Mouse (Mus musculus) small intestine, adult 2 months (tissue): ENCODE results near the gene Tmx2. TPM values are rescaled to one million over a fixed set of nuclear protein-coding genes. Genes with fewer than 3 reads are reported as not detected.
"Not testable (repeated sequence)": the region's sequence is repeated elsewhere in the genome, so short reads cannot be mapped to it uniquely, and the experiment has no call there.

Experiments
- H3K27ac ChIP-seq: fragments of 200-500 bp; 2 replicates; pipeline ENCODE4 v1.5.1; 2012; ENCODE audit warnings: low read depth, low read length, control low read depth, inconsistent platforms; ENCODE audit not compliant: insufficient read depth
- H3K27me3 ChIP-seq: fragments of 200-500 bp; 2 replicates; pipeline ENCODE4 v1.6.1; 2012; ENCODE audit warnings: mild to moderate bottlenecking, moderate library complexity, low read length, inconsistent platforms; ENCODE audit not compliant: control insufficient read depth, insufficient read depth
- H3K36me3 ChIP-seq: fragments of 200-500 bp; 2 replicates; pipeline ENCODE4 v1.6.1; 2012; ENCODE audit warnings: mild to moderate bottlenecking, low read length, control low read depth, inconsistent platforms; ENCODE audit not compliant: control insufficient read depth, insufficient read depth
- H3K4me1 ChIP-seq: fragments of 200-500 bp; 2 replicates; pipeline ENCODE4 v1.6.1; 2012; ENCODE audit warnings: low read length, inconsistent platforms, mixed read lengths; ENCODE audit not compliant: control insufficient read depth, insufficient read depth, insufficient read length
- H3K4me3 ChIP-seq: fragments of 200-500 bp; 2 replicates; pipeline ENCODE4 v1.5.1; 2012; ENCODE audit warnings: low read depth, mild to moderate bottlenecking, control low read depth, inconsistent platforms, low read length, moderate library complexity
- CTCF ChIP-seq: fragments of 200-500 bp; IDR thresholded peaks from 2 replicates; pipeline ENCODE4 v1.5.1; 2012; ENCODE audit warnings: low read depth, mild to moderate bottlenecking, control low read depth, inconsistent platforms, low read length, moderate library complexity, mixed read lengths; ENCODE audit not compliant: insufficient replicate concordance, insufficient read length; ENCODE audit errors: extremely low read depth
- POLR2A ChIP-seq: fragments of 200-500 bp; IDR thresholded peaks from 2 replicates; pipeline ENCODE4 v1.6.1; 2012; ENCODE audit warnings: low read depth, mild to moderate bottlenecking, control low read depth, inconsistent platforms, low read length, moderate library complexity
- WGBS: fragments of 180-500 bp; shearing (Covaris S2); methylation state at CpG from one replicate; pipeline ENCODE4 v1.1.7; 2018; 5-methylcytosine and 5-hydroxymethylcytosine counted together
- polyA plus RNA-seq: library from polyadenylated mRNA; depleted of rRNA; stranded (reverse); fragments of >200 nt; gene quantifications from 2 replicates; pipeline ENCODE4 v1.2.3, GENCODE M21; 2012

Gene Tmx2
- polyA plus RNA-seq, 1 experiment, result 17.4 TPM

DNA sequence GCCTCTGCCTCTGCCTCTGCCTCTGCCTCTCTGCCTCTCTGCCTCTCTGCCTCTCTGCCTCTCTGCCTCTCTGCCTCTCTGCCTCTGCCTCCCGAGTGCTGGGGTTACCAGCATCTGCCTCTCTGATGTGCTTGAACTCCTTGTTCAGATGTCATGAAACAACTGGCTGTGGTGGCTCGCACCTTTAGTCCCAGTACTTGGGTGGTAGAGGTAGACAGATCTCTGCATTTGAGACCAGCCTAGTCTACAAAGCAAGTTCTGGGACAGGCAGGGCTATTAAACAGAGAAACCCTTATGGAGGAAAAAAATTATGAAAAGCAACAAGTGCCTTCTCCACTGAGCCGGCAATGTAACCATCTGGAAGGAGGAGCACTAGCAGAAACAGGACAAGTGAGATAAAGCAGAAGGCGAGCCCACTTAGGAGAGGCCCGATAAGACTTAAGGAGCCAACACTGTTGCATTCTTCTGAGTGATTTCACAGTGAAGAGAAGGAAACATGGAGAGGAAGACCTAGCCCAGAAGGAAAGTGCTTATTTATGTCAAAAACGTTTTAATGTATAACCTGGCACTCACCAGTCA, 3.8 kb upstream of the Tmx2 start:
- 42% methylated on average over 6 of the region's 6 CpGs for WGBS
- Histone ChIP-seq H3K4me1 (no peaks in the 10 kb centered on the region), H3K4me3 (no peak overlapping the region), H3K36me3 (peaks cover 23% of the 10 kb centered on the region), H3K27ac (no peak overlapping the region), H3K27me3 (no peaks in the 10 kb centered on the region)
- no peak for TF ChIP-seq POLR2A
- TF ChIP-seq CTCF, result no peak

DNA sequence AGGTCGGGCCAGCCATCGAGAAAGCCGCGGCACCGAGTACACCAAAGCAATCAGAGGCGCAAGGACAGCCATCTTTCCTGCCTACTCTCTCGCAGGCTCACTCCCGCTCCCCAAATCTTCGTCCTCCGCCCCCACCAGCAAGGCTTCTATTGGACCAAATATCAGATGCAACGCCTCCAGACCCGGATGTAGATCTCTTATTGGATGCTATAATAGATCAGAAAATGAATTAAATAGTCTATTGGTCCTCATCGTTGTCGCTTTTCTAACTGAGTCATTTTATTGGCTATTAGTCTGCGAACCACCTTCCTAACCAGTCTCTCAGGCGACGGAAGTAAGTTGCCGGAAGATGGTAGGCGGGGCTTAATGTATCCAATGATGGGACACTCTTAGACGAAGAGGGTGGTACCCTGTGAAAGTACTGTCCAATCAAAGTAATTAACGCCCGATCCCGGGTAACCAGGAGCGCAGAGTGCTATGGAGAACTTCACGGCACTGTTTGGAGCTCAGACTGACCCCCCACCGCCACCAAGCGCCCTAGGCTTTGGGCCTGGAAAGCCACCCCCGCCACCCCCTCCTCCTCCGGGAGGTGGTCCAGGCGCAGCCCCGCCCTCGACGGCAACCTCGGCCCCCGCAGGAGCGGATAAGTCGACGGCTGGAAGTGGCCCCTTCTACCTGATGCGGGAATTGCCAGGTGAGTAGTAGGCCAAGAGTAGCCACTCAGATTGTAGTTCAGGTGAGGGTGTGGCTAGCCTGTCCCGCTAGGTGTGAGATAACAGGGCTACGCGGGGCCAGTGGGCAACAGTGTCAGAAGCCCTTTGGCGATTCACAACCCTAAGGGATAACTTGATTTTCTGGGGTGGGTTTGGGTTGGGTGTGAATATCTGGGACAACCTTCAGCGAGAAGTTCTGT, 716 bp downstream of the Tmx2 start, which contains the start of the genes Gm28635 and Med19:
TSS of gene Gm28635 (minus strand) at position 74 of the 913 bp plus-strand sequence.
TSS of gene Med19 (plus strand) at position 435 of the 913 bp plus-strand sequence.
- TF ChIP-seq CTCF, result no peak
- peak; percentile 49; the same call in 1 of the 2 replicates for TF ChIP-seq POLR2A
- Histone ChIP-seq H3K36me3 (peaks cover 21% of the 10 kb centered on the region), H3K27ac (peak within 1 kb of the TSS; percentile 58), H3K27me3 (no peaks in the 10 kb centered on the region), H3K4me1 (no peaks in the 10 kb centered on the region), H3K4me3 (peak within 1 kb of the TSS; percentile 76)
- WGBS, result under 1% methylated on average over 44 of the region's 44 CpGs

DNA sequence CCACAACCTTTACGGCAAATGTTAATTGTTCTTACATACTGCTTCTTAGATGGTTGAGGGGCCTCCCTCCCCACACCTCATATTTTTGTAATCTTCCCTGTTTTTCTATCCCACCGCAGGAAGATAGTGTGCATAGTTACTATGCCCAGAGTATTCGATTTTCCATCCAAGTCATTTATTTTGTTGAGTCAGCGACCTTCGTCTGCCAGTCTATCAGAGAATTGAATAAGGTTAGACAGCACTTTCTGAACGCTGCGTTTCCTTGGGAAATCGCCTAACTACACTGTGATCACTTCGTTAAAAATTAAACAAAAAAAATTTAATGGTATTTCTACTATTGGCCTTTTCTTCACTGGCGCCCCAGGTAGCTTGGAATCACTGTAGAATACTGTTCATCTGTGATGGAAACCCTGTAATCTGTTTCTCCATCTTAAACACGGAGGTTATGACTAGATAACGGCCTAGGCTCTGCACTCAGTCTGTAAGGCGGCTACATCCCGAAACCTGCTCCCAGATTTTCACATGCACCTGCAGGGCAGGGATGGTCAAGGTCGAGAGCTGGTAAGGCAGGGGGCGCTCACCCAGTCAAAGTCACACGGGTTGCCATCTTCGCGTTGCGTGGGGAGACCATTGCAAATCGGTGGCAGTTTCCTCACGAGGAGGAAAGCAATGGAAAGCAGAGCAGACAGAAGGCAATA, 1.5 kb downstream of the Tmx2 start:
- 3% methylated on average over 22 of the region's 22 CpGs for WGBS
- Histone ChIP-seq H3K36me3 (peaks cover 25% of the 10 kb centered on the region), H3K4me3 (peak overlapping the region; percentile 71), H3K4me1 (no peaks in the 10 kb centered on the region), H3K27ac (peak overlapping the region; percentile 58), H3K27me3 (no peaks in the 10 kb centered on the region)
- TF ChIP-seq POLR2A (no peak), CTCF (peak; percentile 42; the same call in 1 of the 2 replicates)

DNA sequence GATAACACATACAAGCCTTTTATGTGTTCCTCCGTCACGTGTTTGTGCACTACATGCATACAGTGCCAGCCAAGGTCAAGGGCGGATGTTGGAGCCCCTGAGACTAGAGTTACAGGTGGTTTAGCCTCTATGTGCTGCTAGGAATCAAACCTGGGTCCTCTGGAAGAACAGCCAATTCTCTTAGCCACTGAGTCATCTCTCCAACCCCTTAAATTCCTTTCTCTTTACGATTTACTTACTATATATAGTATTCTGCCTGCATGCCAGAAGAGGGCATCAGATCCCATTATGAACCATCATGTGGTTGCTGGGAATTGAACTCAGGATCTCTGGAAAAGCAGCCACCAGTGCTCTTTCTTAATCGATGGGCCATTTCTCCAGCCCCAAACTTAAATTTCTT, 7.4 kb downstream of the Tmx2 start:
- H3K27me3 ChIP-seq, H3K4me3 ChIP-seq, H3K4me1 ChIP-seq, H3K27ac ChIP-seq: not testable (repeated sequence)
- 68% methylated on average over 4 of the region's 5 CpGs for WGBS
- H3K36me3 ChIP-seq, result peaks cover 21% of the 10 kb centered on the region

DNA sequence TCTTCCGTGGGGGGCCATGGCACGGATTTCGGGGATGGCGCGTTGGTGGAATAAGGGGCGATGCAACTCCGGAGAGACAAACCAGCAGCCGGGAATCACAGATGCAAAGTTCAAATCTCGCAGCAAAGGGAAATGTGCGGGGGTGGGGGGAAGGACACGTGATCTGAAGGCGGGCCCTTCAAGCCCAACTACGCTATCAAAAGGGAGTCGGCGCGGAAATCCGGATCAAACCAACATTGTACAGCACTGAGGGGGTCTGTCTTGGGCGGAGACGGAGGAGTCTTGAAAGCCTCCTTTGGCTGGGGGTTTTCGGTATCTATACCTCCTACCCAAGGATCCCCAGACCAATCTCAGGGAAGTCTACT, 8.4 kb downstream of the Tmx2 start, which contains the start of gene Selenoh:
TSS of gene Selenoh (minus strand) at position 202 of the 365 bp plus-strand sequence.
- peak within 1 kb of the TSS; percentile 38 for H3K27ac ChIP-seq
- peak within 1 kb of the TSS; percentile 98 for H3K4me3 ChIP-seq
- peaks cover 21% of the 10 kb centered on the region for H3K36me3 ChIP-seq
- H3K27me3 ChIP-seq, result no peaks in the 10 kb centered on the region
- peaks cover 3% of the 10 kb centered on the region for H3K4me1 ChIP-seq
- WGBS, result under 1% methylated on average over 20 of the region's 20 CpGs
- TF ChIP-seq POLR2A (peak; percentile 48; the same call in 1 of the 2 replicates), CTCF (no peak)

DNA sequence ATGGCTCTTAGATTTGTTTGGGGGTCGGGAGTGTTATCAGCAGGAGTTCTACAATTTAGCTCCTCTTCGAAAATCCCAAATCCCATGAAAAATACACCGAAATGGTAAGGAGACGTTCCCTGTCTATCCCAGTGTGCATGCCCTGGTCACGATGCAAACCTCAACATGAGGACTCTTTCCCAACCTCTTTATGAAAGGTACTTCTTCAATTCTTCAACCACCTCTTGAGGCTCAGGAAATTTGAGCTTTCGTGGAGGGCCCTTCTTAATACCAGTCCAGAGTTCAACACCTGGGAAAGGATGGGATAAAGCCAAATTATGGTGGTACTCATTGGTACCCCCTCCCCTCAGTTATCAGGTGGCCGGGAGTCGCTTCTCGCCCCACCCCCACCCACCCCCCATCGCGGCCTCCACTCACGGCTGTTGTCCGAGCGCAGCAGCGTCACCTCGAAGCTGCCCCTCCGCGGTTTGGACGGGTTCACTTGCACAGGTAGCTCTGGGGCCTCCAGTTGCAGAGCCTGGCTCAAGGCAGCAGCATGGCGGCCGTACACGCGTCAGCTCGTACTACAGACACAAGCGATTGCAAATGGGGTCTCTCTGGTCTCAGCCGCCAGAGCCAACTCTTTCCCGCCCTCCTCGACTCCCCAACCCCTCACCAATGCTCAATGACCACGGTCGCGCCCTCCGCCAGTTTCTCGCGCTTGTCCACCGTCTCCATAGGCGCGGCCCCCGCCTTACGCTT, 8.9 kb downstream of the Tmx2 start:
- Histone ChIP-seq H3K4me1 (peaks cover 3% of the 10 kb centered on the region), H3K27ac (peak overlapping the region; percentile 33; the same call in 1 of the 2 replicates), H3K4me3 (peak overlapping the region; percentile 98), H3K27me3 (no peaks in the 10 kb centered on the region), H3K36me3 (peaks cover 17% of the 10 kb centered on the region)
- 3% methylated on average over 39 of the region's 39 CpGs for WGBS
- TF ChIP-seq POLR2A (no peak), CTCF (no peak)
